Mouse (Mus musculus) liver, embryonic 16.5 days (tissue): ENCODE results near the gene Dmrtc1a. TPM values are rescaled to one million over a fixed set of nuclear protein-coding genes. Genes with fewer than 3 reads are reported as not detected.
A peak's percentile ranks its signal among the peaks of the same experiment; 100 is the strongest.
"Not testable (repeated sequence)": the region's sequence is repeated elsewhere in the genome, so short reads cannot be mapped to it uniquely, and the experiment has no call there.

Experiments used
- ATAC-seq: fragments of 200-750 bp; cut with Nextera tagmentation; 2 replicates; pipeline ENCODE4 v1.8.0; 2017; ENCODE audit warnings: low read depth, mild to moderate bottlenecking, moderate number of reproducible peaks, moderate library complexity
- H3K27ac ChIP-seq: fragments of 300-500 bp; sonication (generic); 2 replicates; pipeline ENCODE4 v1.5.1; 2014; ENCODE audit warnings: mild to moderate bottlenecking, low read length
- H3K27me3 ChIP-seq: fragments of 300-500 bp; sonication (generic); 2 replicates; pipeline ENCODE4 v1.6.1; 2014; ENCODE audit warnings: low read depth, low read length, mixed read lengths; ENCODE audit not compliant: control insufficient read depth, insufficient read depth
- H3K36me3 ChIP-seq: fragments of 300-500 bp; sonication (generic); 2 replicates; pipeline ENCODE4 v1.6.1; 2014; ENCODE audit warnings: mild to moderate bottlenecking; ENCODE audit not compliant: control insufficient read depth, insufficient read depth
- H3K4me1 ChIP-seq: fragments of 300-500 bp; sonication (generic); 2 replicates; pipeline ENCODE4 v1.6.1; 2014; ENCODE audit warnings: low read depth, low read length, mixed read lengths; ENCODE audit not compliant: control insufficient read depth
- H3K4me2 ChIP-seq: fragments of 300-500 bp; sonication (generic); 2 replicates; pipeline ENCODE4 v1.6.1; 2014; ENCODE audit warnings: low read depth, low read length, mixed read lengths
- H3K4me3 ChIP-seq: fragments of 300-500 bp; sonication (generic); 2 replicates; pipeline ENCODE4 v1.5.1; 2014; ENCODE audit warnings: low read depth, mild to moderate bottlenecking, low read length
- H3K9ac ChIP-seq: fragments of 300-500 bp; sonication (generic); 2 replicates; pipeline ENCODE4 v1.6.1; 2014; ENCODE audit warnings: low read depth, low read length
- H3K9me3 ChIP-seq: fragments of 300-500 bp; sonication (generic); replicated peaks from 2 replicates; pipeline ENCODE4 v1.6.1; 2016; ENCODE audit warnings: low read length; ENCODE audit not compliant: control insufficient read depth
- WGBS: fragments of 180-500 bp; shearing (Covaris S2); extraction: QIAGEN DNeasy Blood & Tissue Kit; methylation state at CpG from one replicate; pipeline ENCODE4 v1.1.7; 2014; ENCODE audit not compliant: insufficient replicate concordance; 5-methylcytosine and 5-hydroxymethylcytosine counted together
- polyA plus RNA-seq: library from polyadenylated mRNA; unstranded; fragments of >200 nt; fragmentation: Nextera tagmentation; extraction: Ambion mirVana; gene quantifications from 2 replicates; pipeline ENCODE4 v1.2.1, GENCODE M21; 2015

Dmrtc1a gene
- polyA plus RNA-seq = not detected in 2 replicates

DNA sequence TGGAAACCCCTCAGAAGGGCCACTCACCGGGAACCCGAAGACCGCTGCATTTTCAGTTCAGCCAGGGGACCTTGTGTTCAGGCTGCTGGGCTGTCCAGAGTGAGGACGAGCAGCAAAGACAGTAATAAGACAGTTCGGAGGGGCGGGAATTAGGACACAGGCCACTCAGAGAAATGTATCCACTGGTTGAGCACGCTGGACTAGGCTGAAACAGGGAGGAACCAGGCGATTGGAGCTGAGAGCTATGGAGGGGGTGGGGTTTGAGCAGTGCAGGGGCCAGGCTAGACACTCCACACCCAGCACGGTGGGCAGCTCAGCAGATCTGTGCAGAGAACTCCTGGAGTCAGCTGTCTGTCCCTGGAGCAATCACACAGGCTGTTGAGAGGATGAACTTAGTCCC, at the start of gene Dmrtc1a, which contains the start of gene 1700011M02Rik:
Gene Dmrtc1a (minus strand): TSS at position 101 of the 400 bp plus-strand sequence.
Gene 1700011M02Rik (plus strand): TSS at position 319 of the 400 bp plus-strand sequence.
- H3K4me3 ChIP-seq, H3K4me1 ChIP-seq, H3K27me3 ChIP-seq, H3K36me3 ChIP-seq, ATAC-seq, H3K27ac ChIP-seq, H3K4me2 ChIP-seq, H3K9me3 ChIP-seq, H3K9ac ChIP-seq: not testable (repeated sequence)
- 67% methylated on average over 6 of the region's 9 CpGs for WGBS

- not testable (repeated sequence) for H3K4me3 ChIP-seq, H3K27me3 ChIP-seq, H3K4me1 ChIP-seq, H3K4me2 ChIP-seq, ATAC-seq, H3K27ac ChIP-seq, H3K9me3 ChIP-seq, H3K9ac ChIP-seq, H3K36me3 ChIP-seq
- WGBS = 75% methylated on average over 11 of the region's 11 CpGs
Observed at GRCm38 (mm10) chrX:102950136-102950535, 41.6 kb upstream of the Dmrtc1a start.

GRCm38 (mm10) chrX:102936743-102937142, 28.3 kb upstream of the Dmrtc1a start:
- Histone ChIP-seq H3K9ac (no peak overlapping the region), H3K36me3 (no peaks in the 10 kb centered on the region), H3K4me1 (no peaks in the 10 kb centered on the region), H3K27ac (no peak overlapping the region), H3K4me3 (no peak overlapping the region), H3K9me3 (no peaks in the 10 kb centered on the region), H3K27me3 (peaks cover 14% of the 10 kb centered on the region), H3K4me2 (no peak overlapping the region)
- ATAC-seq = no peak
- WGBS = 50% methylated on average over 5 of the region's 5 CpGs

DNA sequence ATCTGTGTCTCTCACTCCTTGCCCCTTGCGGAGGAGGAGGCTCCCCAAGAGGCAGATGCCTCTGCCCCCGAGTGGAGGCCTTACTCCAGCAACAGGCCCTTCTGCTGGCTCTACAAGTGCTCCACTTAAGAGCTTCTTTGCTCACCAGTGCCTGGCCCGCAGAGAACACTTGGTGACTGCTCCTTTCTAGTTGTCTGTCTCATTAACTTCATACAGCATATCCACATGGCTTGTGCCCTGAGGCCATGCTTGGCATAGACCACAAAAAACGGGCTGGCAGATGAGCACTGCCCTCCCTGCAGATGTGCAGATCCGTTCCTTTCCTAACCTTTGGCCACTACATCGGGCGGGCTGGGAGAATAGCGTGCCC, 25.9 kb upstream of the Dmrtc1a start:
- Histone ChIP-seq H3K36me3 (no peaks in the 10 kb centered on the region), H3K4me3 (no peak overlapping the region), H3K4me2 (no peak overlapping the region), H3K27me3 (peaks cover 14% of the 10 kb centered on the region), H3K4me1 (no peaks in the 10 kb centered on the region), H3K9ac (no peak overlapping the region), H3K9me3 (no peaks in the 10 kb centered on the region), H3K27ac (no peak overlapping the region)
- no peak for ATAC-seq
- WGBS = 54% methylated on average over 8 of the region's 8 CpGs

DNA sequence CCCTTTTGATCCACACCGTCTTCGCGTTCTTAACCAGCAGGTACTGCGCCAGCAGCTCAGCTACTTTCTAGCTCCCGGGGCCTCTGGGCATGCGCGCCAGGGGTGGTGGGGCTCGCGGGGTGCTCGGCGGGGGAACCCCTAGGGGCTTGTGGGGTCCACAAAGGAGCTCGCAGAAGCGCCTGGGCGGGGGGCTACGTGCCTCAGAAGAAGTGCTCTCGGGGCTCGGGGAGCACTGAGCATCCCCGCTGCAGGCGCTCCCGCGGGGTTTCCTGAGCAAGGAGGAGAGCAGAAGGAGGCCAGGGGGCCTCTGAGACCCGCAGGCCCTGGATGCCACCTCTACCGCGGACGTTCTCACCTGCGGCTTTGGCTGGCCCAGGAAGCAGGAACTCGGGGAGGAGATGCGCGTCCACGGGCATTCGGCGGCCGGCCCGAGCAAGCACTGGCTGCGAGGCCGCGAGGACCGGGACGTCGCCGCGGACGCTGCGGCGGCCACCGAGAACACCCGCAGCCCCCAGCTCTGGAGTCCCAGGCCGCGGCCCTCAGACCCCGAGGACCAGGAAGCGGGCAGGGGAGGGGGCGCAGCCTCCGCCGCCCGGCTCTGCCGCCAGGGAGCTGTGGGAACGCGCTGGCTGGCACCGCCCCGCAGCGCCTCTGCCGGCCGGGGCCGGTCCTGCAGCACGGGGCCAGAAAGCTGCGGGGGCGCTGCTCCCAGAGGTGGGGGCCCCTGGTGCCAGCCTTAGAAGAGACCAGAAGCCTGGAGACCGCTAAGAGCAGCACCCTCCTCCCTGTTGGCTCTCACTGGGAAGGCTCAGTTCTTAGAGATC, 25.3 kb upstream of the Dmrtc1a start:
- ATAC-seq = no peak

DNA sequence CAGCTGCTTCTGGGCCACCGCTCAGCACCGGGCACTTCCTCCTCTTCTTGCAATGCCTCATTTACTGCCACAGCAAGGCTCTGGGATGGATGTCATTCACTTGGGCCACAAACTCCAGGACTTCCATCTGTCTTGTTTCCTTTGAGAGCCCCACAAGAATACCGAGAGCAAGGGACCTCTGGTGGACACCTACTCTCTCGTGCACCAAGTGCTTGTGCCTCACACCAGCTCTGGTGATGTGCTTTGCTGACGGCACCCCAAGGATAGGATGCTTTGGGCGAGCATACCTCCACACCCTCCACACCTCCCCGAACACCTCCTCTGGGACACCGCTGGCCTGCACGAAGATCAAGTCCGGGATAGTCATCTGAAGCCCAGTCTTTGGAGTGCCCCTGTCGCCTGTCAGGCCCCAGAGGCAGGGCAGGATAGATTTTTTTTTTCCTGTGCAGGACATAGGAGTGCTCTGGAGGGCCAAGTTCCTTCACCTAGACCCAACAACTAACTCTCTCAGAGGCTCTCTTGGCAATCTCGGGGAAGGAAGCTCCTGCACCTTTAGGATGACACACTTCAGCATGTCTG, 24.6 kb upstream of the Dmrtc1a start:
- Histone ChIP-seq H3K36me3 (no peaks in the 10 kb centered on the region), H3K4me1 (no peaks in the 10 kb centered on the region), H3K9ac (no peak overlapping the region), H3K4me2 (peak overlapping the region; percentile 53; the same call in 1 of the 2 replicates), H3K9me3 (no peaks in the 10 kb centered on the region), H3K4me3 (no peak overlapping the region), H3K27me3 (peaks cover 14% of the 10 kb centered on the region), H3K27ac (no peak overlapping the region)
- ATAC-seq = no peak
- 34% methylated on average over 12 of the region's 12 CpGs for WGBS

More for the DNA sequence above, 25.3 kb upstream of the Dmrtc1a start:
- Histone ChIP-seq H3K9ac (no peak overlapping the region), H3K27ac (no peak overlapping the region), H3K9me3 (no peaks in the 10 kb centered on the region), H3K4me2 (peak overlapping the region; percentile 53), H3K27me3 (peaks cover 14% of the 10 kb centered on the region), H3K36me3 (no peaks in the 10 kb centered on the region), H3K4me3 (peak overlapping the region; percentile 40), H3K4me1 (no peaks in the 10 kb centered on the region)
- 27% methylated on average over 54 of the region's 68 CpGs for WGBS

DNA sequence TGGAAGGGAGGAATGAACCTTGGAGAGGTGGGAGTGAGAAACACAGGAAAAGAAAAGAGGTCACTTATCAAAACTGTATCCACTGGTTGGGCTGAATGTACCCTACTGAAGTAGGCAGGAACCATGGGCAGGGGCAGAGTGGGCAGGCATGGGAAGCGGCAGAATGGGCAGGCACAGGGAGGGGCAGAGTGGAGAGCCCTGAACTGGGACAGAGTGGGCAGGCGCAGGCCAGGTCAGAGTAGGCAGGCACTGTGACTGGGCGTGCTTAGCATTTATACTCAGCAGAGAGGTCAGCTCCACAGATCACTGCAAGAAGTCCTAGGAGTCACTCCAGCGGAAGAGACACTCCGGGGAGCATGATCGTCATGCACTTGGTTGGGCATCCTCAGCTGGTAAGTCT, 19.6 kb upstream of the Dmrtc1a start, which contains the start of gene 1700018G05Rik:
Gene 1700018G05Rik (plus strand): TSS at position 301 of the 400 bp plus-strand sequence.
- not testable (repeated sequence) for H3K4me3 ChIP-seq, ATAC-seq, H3K4me2 ChIP-seq, H3K4me1 ChIP-seq, H3K9ac ChIP-seq, H3K27ac ChIP-seq, H3K36me3 ChIP-seq, H3K9me3 ChIP-seq, H3K27me3 ChIP-seq
- 88% methylated on average over 4 of the region's 6 CpGs for WGBS

- 19% methylated on average over 4 of the region's 4 CpGs for WGBS
- not testable (repeated sequence) for H3K4me2 ChIP-seq, H3K36me3 ChIP-seq, H3K9me3 ChIP-seq, H3K4me3 ChIP-seq, H3K27me3 ChIP-seq, H3K4me1 ChIP-seq, ATAC-seq, H3K27ac ChIP-seq, H3K9ac ChIP-seq
Observed at GRCm38 (mm10) chrX:102926707-102927106, 18.2 kb upstream of the Dmrtc1a start.

DNA sequence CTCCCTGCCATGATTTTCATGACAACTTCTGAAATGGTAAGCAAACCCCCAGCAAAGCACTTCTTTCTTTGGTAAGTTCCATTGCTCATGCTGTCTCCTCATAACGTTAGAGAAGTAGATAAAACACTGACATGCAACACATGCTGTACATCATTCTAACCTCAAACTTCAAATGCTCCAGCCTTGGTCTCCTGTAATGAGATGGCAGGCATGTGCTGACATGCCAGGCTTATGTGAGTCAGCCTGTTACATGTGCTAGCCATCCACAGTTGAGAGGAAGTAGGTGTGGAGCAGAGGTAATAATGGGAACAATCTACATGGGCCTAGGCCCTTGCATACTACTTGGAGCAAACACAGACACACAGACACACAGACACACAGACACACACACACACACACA, 6.3 kb upstream of the Dmrtc1a start:
- not testable (repeated sequence) for H3K4me1 ChIP-seq, H3K4me2 ChIP-seq, H3K9me3 ChIP-seq, H3K27ac ChIP-seq, ATAC-seq, H3K4me3 ChIP-seq, H3K36me3 ChIP-seq, H3K27me3 ChIP-seq, H3K9ac ChIP-seq
- WGBS = 58% methylated on average over 1 of the region's 1 CpGs
